Mouse (Mus musculus) kidney, adult 2 months (tissue): ENCODE measurements at regions not wholly inside any gene's neighbourhood (a gene's known extent, or its start where the extent isn't known, plus 50 kb on each side); places are given as distances from the start of the nearest gene placed in this dataset.

Source experiments
- CTCF ChIP-seq: fragments of 200-500 bp; conservative IDR thresholded peaks from 2 replicates; pipeline ENCODE4 v1.5.1; 2011; ENCODE audit warnings: low read depth, mild to moderate bottlenecking, control low read depth, low read length, moderate library complexity, mixed read lengths; ENCODE audit not compliant: insufficient read depth, insufficient read length
- POLR2A ChIP-seq: fragments of 200-500 bp; IDR thresholded peaks from one replicate; pipeline ENCODE4 v1.6.1; 2011; ENCODE audit warnings: low read depth, low read length, control low read depth

DNA sequence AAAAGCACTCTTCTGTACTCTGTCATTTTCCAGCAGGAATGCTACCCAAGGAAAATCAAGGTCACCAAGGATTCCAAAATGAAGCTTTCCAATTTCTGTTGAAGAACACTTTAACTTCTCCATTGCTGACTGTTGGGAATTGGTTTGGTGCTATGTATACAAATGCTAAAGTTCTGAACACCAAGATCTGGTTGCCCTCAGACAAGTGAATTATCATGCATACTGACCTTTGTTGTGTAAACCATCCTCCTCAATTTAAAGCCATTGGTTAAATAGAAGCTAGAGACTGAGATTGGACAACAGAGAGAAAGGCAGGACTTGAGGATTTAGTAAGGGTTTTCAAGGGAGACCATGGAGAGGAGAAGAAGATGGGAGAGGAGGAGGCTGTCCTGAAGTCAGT lies 351.4 kb upstream of the Tmem229a start:
- no peak for TF ChIP-seq CTCF
- TF ChIP-seq POLR2A, result no peak
